Mouse (Mus musculus): ENCODE data around the gene Rsc1a1. TPM values are rescaled to one million over a fixed set of nuclear protein-coding genes. Genes with fewer than 3 reads are reported as not detected.

Gene Rsc1a1
- polyA plus RNA-seq, 1 experiment from 2014 or later = not detected

DNA sequence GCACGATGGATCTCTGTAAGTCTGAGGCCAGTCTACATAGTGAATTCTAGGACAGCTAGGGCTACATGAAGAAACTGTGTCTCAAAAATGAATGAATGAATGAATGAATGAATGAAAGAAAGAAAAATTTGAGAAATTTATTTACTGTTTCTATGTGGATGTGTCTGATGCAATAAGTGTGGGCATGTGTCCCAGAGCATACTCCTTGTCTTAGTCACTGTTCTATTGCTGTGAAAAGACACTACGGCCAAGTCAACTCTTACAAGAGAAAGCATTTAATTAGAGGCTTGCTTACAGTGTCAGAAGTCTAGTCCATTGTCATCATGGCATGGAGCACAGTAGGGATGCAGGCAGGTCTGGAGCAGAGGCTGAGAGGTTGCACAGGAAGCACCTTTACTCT lies 23.6 kb upstream of the Rsc1a1 start:
- H3K4me3 ChIP-seq (replicated peaks; ENCODE audit: low read depth, low read length) = no peak overlapping the region
- ATAC-seq (replicated peaks; ENCODE audit: low FRiP score, low read depth) = no peak
- H3K27me3 ChIP-seq (ENCODE audit: insufficient read depth, low read length) = no peaks in the 10 kb centered on the region
- H3K4me2 ChIP-seq (ENCODE audit: low read length) = no peak overlapping the region
- H3K9ac ChIP-seq (ENCODE audit: low read depth, low read length) = no peak overlapping the region
- peaks cover 4% of the 10 kb centered on the region; the same call in 1 of the 2 replicates for H3K4me1 ChIP-seq (replicated peaks; ENCODE audit: insufficient read depth, low read length)
- peaks cover 59% of the 10 kb centered on the region for H3K36me3 ChIP-seq (ENCODE audit: insufficient read depth, low read length)
- WGBS = 92% methylated on average over 2 of the region's 2 CpGs
- H3K9me3 ChIP-seq (replicated peaks; ENCODE audit: low read length) = no peaks in the 10 kb centered on the region
- H3K27ac ChIP-seq = no peak overlapping the region
- DNase-seq (ENCODE audit: low spot score) = no peak
- no peak for TF ChIP-seq CTCF (IDR thresholded peaks at IDR 0.05; ENCODE audit: low read depth)

- ATAC-seq (replicated peaks; ENCODE audit: low FRiP score, low read depth) = no peak
- DNase-seq (ENCODE audit: low spot score) = no peak
- 95% methylated on average over 7 of the region's 7 CpGs for WGBS
- Histone ChIP-seq H3K9ac (ENCODE audit: low read depth, low read length) (no peak overlapping the region), H3K4me2 (ENCODE audit: low read length) (no peak overlapping the region), H3K27ac (no peak overlapping the region), H3K9me3 (replicated peaks; ENCODE audit: low read length) (no peaks in the 10 kb centered on the region), H3K27me3 (ENCODE audit: insufficient read depth, low read length) (no peaks in the 10 kb centered on the region), H3K36me3 (ENCODE audit: insufficient read depth, low read length) (peaks cover 65% of the 10 kb centered on the region), H3K4me1 (replicated peaks; ENCODE audit: insufficient read depth, low read length) (no peaks in the 10 kb centered on the region), H3K4me3 (replicated peaks; ENCODE audit: low read depth, low read length) (no peak overlapping the region)
- no peak for TF ChIP-seq CTCF (IDR thresholded peaks at IDR 0.05; ENCODE audit: low read depth)
Measured at GRCm38 (mm10) chr4:141708005-141708404, 22.6 kb upstream of the Rsc1a1 start.

DNA sequence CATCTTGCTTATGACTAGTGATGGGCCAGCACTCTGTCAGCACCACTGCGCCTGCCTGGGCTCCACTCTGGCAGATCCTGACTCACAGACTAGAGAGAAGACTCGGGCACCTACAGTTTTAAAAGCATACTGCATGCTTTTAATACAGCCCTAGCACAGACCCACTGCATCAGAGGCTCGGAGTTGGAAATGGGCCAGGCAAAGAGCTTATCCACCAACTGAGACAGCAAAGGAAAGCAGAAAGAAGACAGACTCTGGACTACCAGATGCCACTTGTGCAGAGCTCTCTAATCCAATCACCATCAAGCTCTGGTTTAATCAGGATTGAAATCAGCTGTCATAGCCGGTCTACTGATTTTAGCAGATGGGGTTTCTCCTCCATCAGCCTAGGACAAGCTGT lies 19.9 kb upstream of the Rsc1a1 start:
- no peak overlapping the region for H3K9ac ChIP-seq (ENCODE audit: low read depth, low read length)
- H3K27me3 ChIP-seq (ENCODE audit: insufficient read depth, low read length) = no peaks in the 10 kb centered on the region
- no peak overlapping the region for H3K4me2 ChIP-seq (ENCODE audit: low read length)
- TF ChIP-seq CTCF (IDR thresholded peaks at IDR 0.05; ENCODE audit: low read depth) = no peak
- no peaks in the 10 kb centered on the region for H3K9me3 ChIP-seq (replicated peaks; ENCODE audit: low read length)
- no peak overlapping the region for H3K27ac ChIP-seq
- H3K4me3 ChIP-seq (replicated peaks; ENCODE audit: low read depth, low read length) = no peak overlapping the region
- H3K4me1 ChIP-seq (replicated peaks; ENCODE audit: insufficient read depth, low read length) = no peaks in the 10 kb centered on the region
- H3K36me3 ChIP-seq (ENCODE audit: insufficient read depth, low read length) = peaks cover 70% of the 10 kb centered on the region
- WGBS = 87% methylated on average over 4 of the region's 4 CpGs
- DNase-seq (ENCODE audit: low spot score) (no peak), ATAC-seq (replicated peaks; ENCODE audit: low FRiP score, low read depth) (no peak)

DNA sequence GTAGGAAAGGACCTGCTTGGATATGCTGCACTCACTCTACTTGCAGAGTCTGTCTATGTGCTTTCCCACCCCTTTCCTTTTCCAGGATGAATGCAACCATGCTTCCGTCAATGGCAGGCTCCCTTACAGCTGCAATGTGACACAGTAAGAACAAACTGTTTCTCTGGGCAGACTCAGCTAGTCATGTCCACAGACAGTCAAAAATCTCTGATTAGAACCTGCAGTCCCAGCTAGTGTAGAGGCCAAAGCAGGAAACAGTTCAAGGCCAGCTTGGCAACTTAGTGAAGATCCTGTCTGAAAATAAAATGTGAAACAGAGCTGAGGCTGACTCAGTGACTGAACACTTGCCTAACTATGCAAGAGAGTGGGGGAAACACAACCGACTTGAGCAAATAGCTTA lies 19.2 kb upstream of the Rsc1a1 start:
- no peaks in the 10 kb centered on the region for H3K4me1 ChIP-seq (replicated peaks; ENCODE audit: insufficient read depth, low read length)
- 96% methylated on average over 2 of the region's 2 CpGs for WGBS

DNA sequence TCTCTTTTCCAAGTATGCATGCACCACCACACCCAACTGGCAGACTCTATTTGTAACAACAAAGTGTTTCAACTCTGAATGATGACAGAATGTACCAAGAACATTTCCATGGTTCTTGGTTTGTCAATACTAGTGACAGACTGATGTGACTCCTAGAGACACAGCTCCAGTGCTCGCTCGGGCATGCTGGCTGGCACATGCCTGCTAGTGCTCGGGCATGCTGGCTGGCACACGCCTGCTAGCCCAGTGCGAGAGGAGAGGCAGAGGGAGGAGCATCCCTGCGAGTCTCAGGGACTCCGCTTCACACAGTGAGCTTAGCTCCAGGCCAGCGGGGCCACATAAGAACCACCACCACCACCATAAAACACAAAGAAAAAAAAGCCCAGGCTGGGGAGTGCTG lies 9.3 kb upstream of the Rsc1a1 start:
- H3K4me1 ChIP-seq (replicated peaks; ENCODE audit: insufficient read depth, low read length) = no peaks in the 10 kb centered on the region
- no peak overlapping the region for H3K27ac ChIP-seq
- peaks cover 72% of the 10 kb centered on the region for H3K36me3 ChIP-seq (ENCODE audit: insufficient read depth, low read length)
- DNase-seq (ENCODE audit: low spot score) (no peak), ATAC-seq (replicated peaks; ENCODE audit: low FRiP score, low read depth) (no peak)
- 94% methylated on average over 8 of the region's 8 CpGs for WGBS
- no peaks in the 10 kb centered on the region for H3K27me3 ChIP-seq (ENCODE audit: insufficient read depth, low read length)
- H3K9ac ChIP-seq (ENCODE audit: low read depth, low read length) = no peak overlapping the region
- TF ChIP-seq CTCF (IDR thresholded peaks at IDR 0.05; ENCODE audit: low read depth) = no peak
- H3K9me3 ChIP-seq (replicated peaks; ENCODE audit: low read length) = no peaks in the 10 kb centered on the region
- H3K4me2 ChIP-seq (ENCODE audit: low read length) = no peak overlapping the region
- no peak overlapping the region for H3K4me3 ChIP-seq (replicated peaks; ENCODE audit: low read depth, low read length)

More for the DNA sequence above, 19.2 kb upstream of the Rsc1a1 start:
- no peak for TF ChIP-seq CTCF (IDR thresholded peaks at IDR 0.05; ENCODE audit: low read depth)
- Histone ChIP-seq H3K36me3 (ENCODE audit: insufficient read depth, low read length) (peaks cover 76% of the 10 kb centered on the region), H3K9me3 (replicated peaks; ENCODE audit: low read length) (no peaks in the 10 kb centered on the region), H3K9ac (ENCODE audit: low read depth, low read length) (no peak overlapping the region), H3K27me3 (ENCODE audit: insufficient read depth, low read length) (no peaks in the 10 kb centered on the region), H3K27ac (no peak overlapping the region), H3K4me3 (replicated peaks; ENCODE audit: low read depth, low read length) (no peak overlapping the region), H3K4me2 (ENCODE audit: low read length) (no peak overlapping the region)
- no peak for ATAC-seq (replicated peaks; ENCODE audit: low FRiP score, low read depth)
- DNase-seq (ENCODE audit: low spot score) = no peak

DNA sequence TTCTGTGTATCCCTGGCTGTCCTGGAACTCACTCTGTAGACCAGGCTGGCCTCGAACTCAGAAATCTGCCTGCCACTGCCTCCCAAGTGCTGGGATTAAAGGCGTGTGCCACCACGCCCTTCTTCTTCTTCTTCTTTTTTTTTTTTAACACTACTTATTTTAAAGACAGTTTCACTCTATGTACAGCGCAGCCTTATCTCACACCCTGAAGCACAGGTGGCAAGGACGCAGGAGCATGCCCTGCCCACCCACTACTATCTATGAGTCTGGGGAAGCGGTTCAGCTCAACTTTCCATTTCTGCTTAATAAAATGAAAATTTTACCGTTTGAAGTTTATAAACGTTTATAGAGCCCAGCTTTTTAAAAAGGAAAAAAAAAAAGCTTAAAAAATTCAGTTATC lies 3.1 kb upstream of the Rsc1a1 start:
- H3K36me3 ChIP-seq (ENCODE audit: insufficient read depth, low read length) = peaks cover 59% of the 10 kb centered on the region
- no peak overlapping the region for H3K4me2 ChIP-seq (ENCODE audit: low read length)
- no peaks in the 10 kb centered on the region for H3K27me3 ChIP-seq (ENCODE audit: insufficient read depth, low read length)
- H3K27ac ChIP-seq = no peak overlapping the region
- ATAC-seq (replicated peaks; ENCODE audit: low FRiP score, low read depth) = no peak
- H3K9ac ChIP-seq (ENCODE audit: low read depth, low read length) = no peak overlapping the region
- DNase-seq (ENCODE audit: low spot score) = no peak
- no peak overlapping the region for H3K4me3 ChIP-seq (replicated peaks; ENCODE audit: low read depth, low read length)
- WGBS = 94% methylated on average over 8 of the region's 8 CpGs
- H3K4me1 ChIP-seq (replicated peaks; ENCODE audit: insufficient read depth, low read length) = no peaks in the 10 kb centered on the region
- no peak for TF ChIP-seq CTCF (IDR thresholded peaks at IDR 0.05; ENCODE audit: low read depth)
- H3K9me3 ChIP-seq (replicated peaks; ENCODE audit: low read length) = no peaks in the 10 kb centered on the region

DNA sequence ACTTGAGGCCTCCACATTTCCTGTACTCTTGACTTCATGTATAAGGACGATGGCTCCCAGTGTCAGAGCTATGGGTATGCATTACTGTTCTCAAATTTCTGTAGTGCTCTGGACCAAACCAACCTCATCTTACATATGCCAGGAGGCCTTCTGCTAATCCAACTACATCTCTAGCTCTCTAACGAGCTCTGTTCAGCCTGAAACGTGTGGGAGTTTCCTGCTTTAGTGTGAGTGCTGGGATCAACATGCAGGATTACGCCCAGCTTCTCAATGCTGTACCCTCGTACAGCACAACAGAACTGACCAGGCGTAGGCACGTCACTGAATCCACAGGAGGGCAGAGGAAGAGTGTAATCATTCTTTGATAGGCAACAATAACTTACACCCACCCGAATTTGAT lies 1.1 kb upstream of the Rsc1a1 start:
- TF ChIP-seq CTCF (IDR thresholded peaks at IDR 0.05; ENCODE audit: low read depth) = no peak
- Histone ChIP-seq H3K4me3 (replicated peaks; ENCODE audit: low read depth, low read length) (no peak overlapping the region), H3K4me2 (ENCODE audit: low read length) (no peak overlapping the region), H3K9me3 (replicated peaks; ENCODE audit: low read length) (no peaks in the 10 kb centered on the region), H3K9ac (ENCODE audit: low read depth, low read length) (no peak overlapping the region), H3K4me1 (replicated peaks; ENCODE audit: insufficient read depth, low read length) (0 out of 2 replicates have a peak, but pooled peaks cover 5% of the 10 kb centered on the region), H3K27ac (0 out of 2 replicates have a peak overlapping the region, but pooled peaks have one; percentile 6), H3K27me3 (ENCODE audit: insufficient read depth, low read length) (no peaks in the 10 kb centered on the region), H3K36me3 (ENCODE audit: insufficient read depth, low read length) (peaks cover 52% of the 10 kb centered on the region)
- DNase-seq (ENCODE audit: low spot score) = peak; percentile 42
- no peak for ATAC-seq (replicated peaks; ENCODE audit: low FRiP score, low read depth)
- WGBS = 39% methylated on average over 8 of the region's 8 CpGs

All from kidney, postnatal 0 days (tissue).